Mouse (Mus musculus): Measurements from ENCODE around the gene Clec4a1. TPM values are rescaled to one million over a fixed set of nuclear protein-coding genes. Genes with fewer than 3 reads are reported as not detected.

The Clec4a1 gene
- total RNA-seq, 1 experiment from 2014 or later, result 15.6 TPM

Other genes starting within 250 kb of the Clec4a1 start
- not detected in 2 replicates for gene Nanog, start 214.4 kb upstream of the Clec4a1 start, total RNA-seq (2017)
- gene Slc2a3, start 120.2 kb upstream of the Clec4a1 start, total RNA-seq (2017), result 315 and 331 TPM in 2 replicates
- gene Foxj2, start 101.9 kb upstream of the Clec4a1 start, total RNA-seq (2017), result 32.8 and 38.8 TPM in 2 replicates
- 1.4 and 1.5 TPM in 2 replicates for gene C3ar1, start 65.7 kb upstream of the Clec4a1 start, total RNA-seq (2017)
- gene Necap1, start 47.4 kb upstream of the Clec4a1 start, total RNA-seq (2017), result 33.2 and 37.3 TPM in 2 replicates
- 37.1 and 53.7 TPM in 2 replicates for gene Clec4a3, start 30.7 kb downstream of the Clec4a1 start, total RNA-seq (2017)
- 1.2 and 3.1 TPM in 2 replicates for gene Clec4a4, start 68.5 kb downstream of the Clec4a1 start, total RNA-seq (2017)
- not detected in 2 replicates for gene Clec4b1, start 128.1 kb downstream of the Clec4a1 start, total RNA-seq (2017)
- 37.0 and 44.0 TPM in 2 replicates for gene Clec4a2, start 184.6 kb downstream of the Clec4a1 start, total RNA-seq (2017)

All from neutrophil, adult 5-6 weeks (primary cell).